Mouse (Mus musculus) kidney, embryonic 14.5 days (tissue): ENCODE results near the gene Stk17b. TPM values are rescaled to one million over a fixed set of nuclear protein-coding genes. Genes with fewer than 3 reads are reported as not detected.

Experiments used
- polyA plus RNA-seq: library from polyadenylated mRNA; unstranded; fragments of >200 nt; fragmentation: Nextera tagmentation; extraction: Ambion mirVana; gene quantifications from 2 replicates; pipeline ENCODE4 v1.2.1, GENCODE M21; 2014

The Stk17b gene
- polyA plus RNA-seq, 1 experiment from 2014 or later = 13.1 TPM

Other genes with a start within 250 kb of the Stk17b start
- 1.1 and 1.9 TPM in 2 replicates for gene Dnah7a, start 78.4 kb downstream of the Stk17b start, polyA plus RNA-seq